ENCODE assay signal across 15 mouse cellular contexts in genomic region chr10:77381191-77381590, GRCm38 (mm10). TPM values are rescaled to one million over a fixed set of nuclear protein-coding genes. Genes with fewer than 3 reads are reported as not detected.
DNase-seq lines count a peak whose midpoint lies in the region; ATAC-seq lines count a peak whose summit lies in the region.
"Had no signal": no experiment of that assay in that cellular context is flagged by ENCODE, and none has a peak within 500 bp of the region (broad histone marks: within the 10 kb centered on the region; RNA-seq: fewer than 3 reads in every experiment).

No protein-coding gene starts in this region.

- no peak overlapping the region for H3K9ac ChIP-seq in limb, embryonic 12.5 days (replicated peaks)
- H3K9ac ChIP-seq in embryonic facial prominence, embryonic 14.5 days (ENCODE audit: low read depth, low read length): no peak overlapping the region
- no peak overlapping the region for H3K9ac ChIP-seq in limb, embryonic 15.5 days
- H3K9ac ChIP-seq: forebrain, embryonic 12.5 days; liver, embryonic 14.5 days; neural tube, embryonic 15.5 days had no signal

- no peak overlapping the region for H3K4me2 ChIP-seq in limb, embryonic 12.5 days
- no peak overlapping the region; the same call in 1 of the 2 replicates for H3K4me2 ChIP-seq in embryonic facial prominence, embryonic 14.5 days (ENCODE audit: low read depth, low read length)
- no peak overlapping the region for H3K4me2 ChIP-seq in limb, embryonic 15.5 days
- H3K4me2 ChIP-seq: forebrain, embryonic 12.5 days; neural tube, embryonic 15.5 days had no signal

- intact Hi-C loops in heart, postnatal 14 days (cut with DNase I): loop anchor here (5.0 kb wide), 1 partner anchor 36 kb away; the partner anchor contains the start of gene Adarb1
- intact Hi-C loops in left cerebral cortex, postnatal 36 days (cut with DNase I): no loop called here

- H3K27me3 ChIP-seq in limb, embryonic 12.5 days: no peaks in the 10 kb centered on the region
- no peaks in the 10 kb centered on the region for H3K27me3 ChIP-seq in limb, embryonic 10.5 days (ENCODE audit: low read depth, poor library complexity, severe bottlenecking)
- H3K27me3 ChIP-seq in embryonic facial prominence, embryonic 14.5 days (replicated peaks; ENCODE audit: control insufficient read depth, insufficient read depth, low read length): no peaks in the 10 kb centered on the region
- H3K27me3 ChIP-seq in limb, embryonic 15.5 days: no peaks in the 10 kb centered on the region
- H3K27me3 ChIP-seq: forebrain, embryonic 12.5 days; neural tube, embryonic 15.5 days had no signal

- H3K4me3 ChIP-seq in limb, embryonic 12.5 days (replicated peaks): no peak overlapping the region
- H3K4me3 ChIP-seq in limb, embryonic 10.5 days: no peak overlapping the region
- H3K4me3 ChIP-seq in embryonic facial prominence, embryonic 14.5 days (ENCODE audit: low read depth, low read length): no peak overlapping the region
- no peak overlapping the region for H3K4me3 ChIP-seq in limb, embryonic 15.5 days
- H3K4me3 ChIP-seq: forebrain, embryonic 12.5 days; neural tube, embryonic 15.5 days had no signal

- no peaks in the 10 kb centered on the region for H3K9me3 ChIP-seq in limb, embryonic 12.5 days
- no peaks in the 10 kb centered on the region for H3K9me3 ChIP-seq in limb, embryonic 10.5 days (replicated peaks)
- no peaks in the 10 kb centered on the region for H3K9me3 ChIP-seq in embryonic facial prominence, embryonic 14.5 days (ENCODE audit: control insufficient read depth, low read length)
- H3K9me3 ChIP-seq in limb, embryonic 15.5 days: no peaks in the 10 kb centered on the region
- H3K9me3 ChIP-seq: forebrain, embryonic 12.5 days; neural tube, embryonic 15.5 days had no signal

- H3K36me3 ChIP-seq in limb, embryonic 12.5 days: no peaks in the 10 kb centered on the region
- no peaks in the 10 kb centered on the region for H3K36me3 ChIP-seq in limb, embryonic 10.5 days
- no peaks in the 10 kb centered on the region for H3K36me3 ChIP-seq in embryonic facial prominence, embryonic 14.5 days (ENCODE audit: control insufficient read depth, insufficient read depth, low read length)
- H3K36me3 ChIP-seq in limb, embryonic 15.5 days: no peaks in the 10 kb centered on the region
- H3K36me3 ChIP-seq: forebrain, embryonic 12.5 days; neural tube, embryonic 15.5 days had no signal

- peak overlapping the region; percentile 50; the same call in 1 of the 2 replicates for H3K27ac ChIP-seq in limb, embryonic 12.5 days
- no peak overlapping the region for H3K27ac ChIP-seq in limb, embryonic 10.5 days
- 0 out of 2 replicates have a peak overlapping the region, but pooled peaks have one; percentile 35 for H3K27ac ChIP-seq in embryonic facial prominence, embryonic 14.5 days (replicated peaks; ENCODE audit: low read depth, low read length)
- H3K27ac ChIP-seq in limb, embryonic 15.5 days: peak overlapping the region; percentile 57
- H3K27ac ChIP-seq: forebrain, embryonic 12.5 days; liver, embryonic 14.5 days; neural tube, embryonic 15.5 days had no signal

- DNase-seq in heart, adult 11 months: peak; percentile 92
- DNase-seq in heart, postnatal 14 days: no peak
- no peak for DNase-seq in limb, embryonic 10.5 days (ENCODE audit: low spot score)
- DNase-seq in embryonic facial prominence, embryonic 14.5 days (ENCODE audit: low spot score): peak; percentile 41
- DNase-seq in left cerebral cortex, postnatal 36 days (ENCODE audit: low spot score in 2 of 2): no peak
- no peak for DNase-seq in cerebellum, postnatal 10 days
- DNase-seq: adrenal gland, postnatal 25 days; cerebellum, postnatal 14 days; retina, postnatal 1 day; spleen, adult 18-20 months had no signal

- peaks cover 5% of the 10 kb centered on the region; the same call in 1 of the 2 replicates for H3K4me1 ChIP-seq in limb, embryonic 12.5 days (replicated peaks)
- no peaks in the 10 kb centered on the region; the same call in 1 of the 2 replicates for H3K4me1 ChIP-seq in limb, embryonic 10.5 days
- H3K4me1 ChIP-seq in embryonic facial prominence, embryonic 14.5 days (ENCODE audit: control insufficient read depth, insufficient read depth, low read length): peaks cover 4% of the 10 kb centered on the region; the same call in 1 of the 2 replicates
- no peaks in the 10 kb centered on the region for H3K4me1 ChIP-seq in limb, embryonic 15.5 days
- H3K4me1 ChIP-seq: neural tube, embryonic 15.5 days had no signal

- no peak for ATAC-seq in limb, embryonic 12.5 days (ENCODE audit: insufficient number of reproducible peaks, insufficient read depth, low FRiP score, low TSS enrichment, low read depth)
- ATAC-seq in embryonic facial prominence, embryonic 14.5 days (ENCODE audit: low read depth): no peak
- ATAC-seq in limb, embryonic 15.5 days (ENCODE audit: insufficient number of reproducible peaks, low FRiP score, low TSS enrichment, low read depth): no peak

- 58% methylated on average over 2 of the region's 2 CpGs for WGBS in limb, embryonic 12.5 days
- WGBS in limb, embryonic 10.5 days: 73% methylated on average over 2 of the region's 2 CpGs
- WGBS in embryonic facial prominence, embryonic 14.5 days: 30% methylated on average over 2 of the region's 2 CpGs
- 32% methylated on average over 2 of the region's 2 CpGs for WGBS in limb, embryonic 15.5 days

RNA-seq across cellular contexts. Expression of gene Adarb1, which starts 36.9 kb away (rescaled TPM):
- 10 to 100 TPM; 22.9 to 25.9 TPM for total RNA-seq in heart, postnatal 14 days (2021)
- 6.4 and 7.6 TPM in 2 replicates for polyA plus RNA-seq in limb, embryonic 12.5 days (2016; fragmentation: Nextera tagmentation; extraction: Ambion mirVana)
- polyA plus RNA-seq in limb, embryonic 10.5 days (2016; fragmentation: Nextera tagmentation; extraction: Ambion mirVana): 4.9 and 5.0 TPM in 2 replicates
- 4.2 and 5.4 TPM in 2 replicates for polyA plus RNA-seq in embryonic facial prominence, embryonic 14.5 days (2014; fragmentation: Nextera tagmentation; extraction: Ambion mirVana)
- 4.4 and 4.8 TPM in 2 replicates for polyA plus RNA-seq in limb, embryonic 15.5 days (2015; fragmentation: Nextera tagmentation; extraction: Ambion mirVana)
- total RNA-seq in left cerebral cortex, postnatal 36 days (2021): 100 to 1,000 TPM; 135 to 147 TPM

Comparison
In these comparisons a context has a peak if more than half of its experiments do, and no peak if none do; other contexts are left out.
1. DNase-seq: peak in heart, adult 11 months (single experiment) and embryonic facial prominence, embryonic 14.5 days (single experiment); none in heart, postnatal 14 days (0 of 2), limb, embryonic 10.5 days (single experiment), left cerebral cortex, postnatal 36 days (0 of 2) and cerebellum, postnatal 10 days (0 of 2).